Mouse (Mus musculus) cerebellum, adult 11 months (tissue): ENCODE data around the gene Morf4l2.
"Not testable (repeated sequence)": the region's sequence is repeated elsewhere in the genome, so short reads cannot be mapped to it uniquely, and the experiment has no call there.

Experiments used
- DNase-seq: peaks from one replicate; pipeline ENCODE4 v3.0.0; 2022

Gene Morf4l2

GRCm38 (mm10) chrX:136743459-136743858, at the start of gene Morf4l2:
Gene Morf4l2 (minus strand): TSS chrX:136743690.
- DNase-seq: peak; percentile 11

GRCm38 (mm10) chrX:136789446-136789845, 46.0 kb upstream of the Morf4l2 start:
- no peak for DNase-seq

DNA sequence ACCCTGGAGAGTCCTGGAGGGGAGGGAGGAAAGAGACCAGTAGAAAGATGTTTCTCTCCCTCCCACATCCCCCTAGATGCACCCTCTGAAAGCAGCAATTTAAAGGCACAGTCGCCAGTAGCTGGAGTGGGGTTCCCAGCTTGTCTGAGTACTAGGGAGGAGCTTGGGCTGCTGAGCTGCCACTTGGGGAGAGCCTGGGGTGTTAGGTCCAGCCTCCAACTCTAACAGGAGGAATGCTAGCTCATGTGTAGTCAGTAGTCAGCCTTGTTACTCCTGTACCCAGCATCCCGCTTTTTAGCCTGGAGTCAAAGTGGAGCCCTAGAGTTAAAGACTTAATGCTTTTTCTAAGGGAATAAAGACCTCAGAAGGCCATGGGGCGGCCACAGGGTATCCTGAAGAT, 36.6 kb upstream of the Morf4l2 start, which contains the start of gene Glra4:
Gene Glra4 (minus strand): TSS at position 101 of the 400 bp plus-strand sequence.
- no peak for DNase-seq

DNA sequence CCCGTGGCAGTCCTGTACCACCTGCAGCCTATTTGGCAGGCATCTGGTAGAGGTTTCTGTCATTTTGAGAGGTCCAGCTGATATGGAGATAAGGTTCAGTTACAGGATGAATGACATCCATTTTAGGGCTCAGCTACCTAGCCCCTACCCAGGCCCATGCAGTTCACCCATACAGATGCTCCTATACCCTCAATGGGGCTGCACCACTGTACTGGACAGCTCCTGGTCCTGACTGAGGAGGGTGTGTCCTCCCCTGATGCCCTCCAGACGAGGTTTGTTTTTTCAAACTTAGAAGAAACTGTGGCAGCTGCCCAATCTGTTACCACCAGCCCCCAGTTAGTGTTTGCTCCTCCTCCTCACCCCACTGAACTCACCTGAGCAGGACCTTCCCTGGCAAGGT, 35.8 kb upstream of the Morf4l2 start:
- no peak for DNase-seq

DNA sequence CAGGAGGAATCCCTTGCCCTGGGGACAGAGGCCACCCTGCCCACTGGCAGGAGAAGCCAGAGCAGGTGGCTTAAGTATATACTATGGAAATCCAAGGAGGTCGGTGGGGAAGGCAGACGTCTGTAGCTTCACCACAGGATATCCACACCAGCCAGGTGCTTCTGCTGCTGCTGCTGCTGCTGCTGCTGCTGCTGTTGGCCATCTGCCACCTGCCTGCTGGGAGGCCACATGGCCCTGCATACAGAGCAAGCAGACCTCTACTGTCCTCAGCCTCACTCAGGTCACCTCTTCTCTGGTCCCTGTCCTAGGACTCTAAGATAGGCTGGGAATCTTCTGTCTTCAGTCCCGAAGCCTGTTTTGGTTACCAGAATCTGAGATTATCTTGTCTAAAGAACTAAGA, 34.6 kb upstream of the Morf4l2 start:
- DNase-seq: no peak

- DNase-seq: peak; percentile 8
These were observed 29.5 kb upstream of the Morf4l2 start for GRCm38 (mm10) chrX:136773035-136773434.

GRCm38 (mm10) chrX:136761103-136762074, 17.9 kb upstream of the Morf4l2 start:
- DNase-seq: no peak

DNA sequence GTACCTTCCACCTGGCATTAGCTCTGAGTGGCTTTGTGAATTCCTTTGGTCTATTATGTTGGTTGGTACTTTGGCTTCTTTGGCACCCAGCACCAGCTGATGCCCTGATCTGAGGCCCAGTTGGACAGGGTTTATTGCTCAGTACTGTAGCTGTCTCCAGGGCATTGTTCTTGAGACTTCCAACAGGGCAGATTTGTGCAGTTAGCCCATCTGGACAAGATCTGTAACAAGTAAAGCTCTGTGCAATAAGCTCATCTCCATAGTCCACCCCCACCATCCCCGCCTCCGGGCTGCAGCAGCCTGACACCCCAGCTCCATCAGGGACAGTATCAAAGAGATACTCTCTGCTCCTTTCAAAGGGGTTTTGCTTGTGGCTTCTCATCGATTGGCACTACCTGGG, 12.0 kb upstream of the Morf4l2 start:
- DNase-seq: no peak

DNA sequence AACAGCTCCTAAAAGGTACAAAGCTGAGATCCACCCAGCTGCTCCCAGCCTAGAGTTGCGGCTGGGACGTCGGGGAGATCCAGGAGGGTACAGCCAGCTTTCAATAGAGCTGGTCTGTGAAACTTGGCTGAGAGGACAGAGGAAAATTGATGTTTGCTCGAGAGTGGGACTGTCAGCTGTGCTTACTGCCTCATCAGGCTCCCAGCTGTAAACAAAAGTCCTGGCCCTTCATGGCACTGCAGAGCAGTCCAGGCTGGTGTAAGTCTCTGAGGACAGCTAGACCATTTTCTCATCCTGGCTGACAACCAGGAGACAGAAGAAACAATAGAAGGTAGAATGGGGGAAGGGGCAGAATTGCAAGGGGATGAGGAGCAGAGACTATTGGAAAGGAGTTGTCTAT, 5.8 kb upstream of the Morf4l2 start:
- no peak for DNase-seq

GRCm38 (mm10) chrX:136744663-136745062, 1.2 kb upstream of the Morf4l2 start:
- no peak for DNase-seq

DNA sequence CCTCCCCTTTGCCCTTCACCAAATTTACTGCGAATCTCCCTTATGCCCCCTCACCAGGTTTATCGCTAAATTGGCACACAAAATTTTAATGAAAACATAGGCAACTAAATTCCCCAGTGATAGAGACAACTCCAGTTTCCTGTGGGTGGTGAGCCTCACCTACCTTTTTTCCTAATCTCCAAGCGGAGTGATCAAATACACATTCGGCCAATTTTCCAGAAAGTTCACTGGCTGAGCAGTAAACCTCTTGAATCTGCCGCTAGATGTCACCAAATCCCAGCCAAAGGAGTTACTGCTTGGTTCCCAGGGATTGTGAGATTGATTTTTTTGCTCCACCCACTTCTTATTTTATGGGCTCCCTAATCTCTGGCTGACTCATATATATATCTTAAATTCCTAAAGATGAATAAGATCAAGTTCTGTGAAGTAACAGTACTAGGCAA, 808 bp downstream of the Morf4l2 start:
- DNase-seq: peak; percentile 38

DNA sequence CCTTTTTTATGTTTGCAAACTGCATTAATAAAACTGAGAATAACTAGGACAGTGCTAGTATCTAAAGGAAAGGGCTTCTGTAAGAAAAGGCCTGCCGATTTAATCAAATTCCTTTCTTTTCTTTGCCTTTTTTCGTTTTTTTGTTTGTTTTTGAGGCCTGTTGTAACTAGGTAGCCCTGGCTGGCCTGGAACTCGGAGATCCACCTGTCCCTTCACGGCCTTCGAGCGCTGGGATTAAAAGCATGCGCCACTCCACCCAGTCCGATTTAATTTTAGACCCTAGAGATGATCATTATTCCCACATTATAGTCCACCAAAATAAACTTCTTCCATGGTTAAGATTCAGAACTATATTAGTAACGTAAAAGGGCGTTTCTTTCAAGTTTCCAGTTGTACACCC, 1.2 kb downstream of the Morf4l2 start:
- DNase-seq: peak; percentile 12

GRCm38 (mm10) chrX:136741651-136742201, 1.8 kb downstream of the Morf4l2 start:
- peak; percentile 72 for DNase-seq

DNA sequence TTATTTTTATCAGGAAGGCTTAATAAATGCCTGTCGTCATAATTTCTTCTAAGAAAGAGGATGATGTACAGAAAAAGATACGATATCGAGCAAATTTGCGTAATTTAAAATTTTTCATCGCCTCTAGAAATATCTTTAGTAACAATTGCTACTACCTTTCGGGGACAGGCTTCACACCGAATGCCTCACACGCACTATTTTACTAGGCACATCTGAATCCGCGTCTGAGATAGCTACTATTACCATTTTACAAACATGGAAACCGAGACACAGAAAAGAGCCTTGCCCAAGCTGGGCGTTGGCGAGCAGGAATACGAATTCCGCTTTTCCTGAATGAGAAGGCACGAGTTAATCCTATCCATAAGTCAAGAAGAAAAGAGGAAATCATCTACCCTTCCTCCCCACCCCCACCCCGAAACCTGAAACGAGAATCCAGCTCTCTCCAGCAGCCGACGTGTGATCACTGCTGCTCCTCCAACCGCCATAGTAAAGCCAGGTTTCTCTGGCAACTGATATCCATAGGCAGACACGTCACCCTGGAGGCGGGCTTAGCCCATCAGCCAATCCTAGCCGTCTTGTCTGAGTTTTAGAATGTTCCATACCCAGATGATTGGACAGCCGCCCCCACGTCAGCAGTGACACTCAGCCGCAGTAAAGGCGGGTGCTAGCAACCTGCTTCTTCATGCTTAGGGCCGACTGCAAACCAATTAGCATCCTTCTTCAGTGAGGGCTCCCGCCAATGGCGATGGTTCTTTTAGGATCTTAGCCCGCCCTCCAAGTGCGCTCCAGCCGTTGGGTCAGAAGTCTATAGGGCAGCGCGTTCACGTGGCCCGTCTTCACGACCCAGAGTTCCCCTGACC, 2.5 kb downstream of the Morf4l2 start:
- peak; percentile 91 for DNase-seq

DNA sequence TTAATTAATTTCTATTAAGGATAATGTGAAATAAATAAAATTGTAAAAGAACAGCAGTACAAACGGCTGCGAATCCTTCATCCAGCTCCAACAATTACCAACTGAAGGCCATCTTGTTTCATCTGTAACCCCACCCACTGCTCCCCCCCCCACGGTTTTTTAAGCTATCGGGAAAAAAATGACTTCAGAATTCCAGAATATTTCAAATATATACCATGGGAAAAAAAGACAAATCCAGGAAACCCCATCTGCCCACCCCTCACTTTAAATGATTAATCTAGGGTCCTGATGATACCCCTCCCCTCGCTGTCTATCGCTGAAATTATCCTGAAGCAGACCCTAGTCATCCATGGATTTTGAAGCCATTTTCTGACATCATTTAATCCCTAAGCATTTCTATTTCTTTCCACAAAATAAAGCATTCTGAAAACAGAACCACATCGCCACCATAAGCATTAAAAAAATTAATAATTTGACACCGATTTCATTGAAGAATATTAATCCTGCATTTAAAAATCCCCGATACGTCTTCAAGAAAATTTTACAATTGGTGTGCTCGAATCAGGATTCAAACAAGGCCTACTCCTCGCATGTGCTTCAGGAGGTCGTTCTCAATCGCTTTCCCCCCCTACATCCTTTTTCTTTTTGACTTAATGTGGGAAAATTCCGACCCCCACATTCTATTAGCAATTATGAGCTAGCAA, 3.3 kb downstream of the Morf4l2 start:
- no peak for DNase-seq

DNA sequence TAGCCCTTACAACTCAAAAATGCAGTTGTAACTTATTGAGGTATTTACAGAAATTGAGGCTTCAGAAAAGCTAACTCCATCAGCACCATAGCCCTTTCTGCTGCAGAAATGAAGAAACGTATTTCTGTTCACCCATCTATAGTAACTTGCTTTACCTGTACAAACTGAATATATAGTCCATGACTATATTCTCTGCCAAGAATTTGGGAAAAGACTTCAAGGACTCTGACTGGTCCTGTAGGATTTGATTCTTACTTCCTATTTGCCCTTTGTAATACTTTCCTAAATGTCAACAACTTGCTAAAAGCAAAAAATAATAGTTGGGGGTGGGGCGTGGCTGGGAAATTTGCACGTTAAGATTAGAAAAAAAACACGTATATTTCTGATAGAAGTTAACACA, 11.5 kb downstream of the Morf4l2 start:
- DNase-seq: no peak

DNA sequence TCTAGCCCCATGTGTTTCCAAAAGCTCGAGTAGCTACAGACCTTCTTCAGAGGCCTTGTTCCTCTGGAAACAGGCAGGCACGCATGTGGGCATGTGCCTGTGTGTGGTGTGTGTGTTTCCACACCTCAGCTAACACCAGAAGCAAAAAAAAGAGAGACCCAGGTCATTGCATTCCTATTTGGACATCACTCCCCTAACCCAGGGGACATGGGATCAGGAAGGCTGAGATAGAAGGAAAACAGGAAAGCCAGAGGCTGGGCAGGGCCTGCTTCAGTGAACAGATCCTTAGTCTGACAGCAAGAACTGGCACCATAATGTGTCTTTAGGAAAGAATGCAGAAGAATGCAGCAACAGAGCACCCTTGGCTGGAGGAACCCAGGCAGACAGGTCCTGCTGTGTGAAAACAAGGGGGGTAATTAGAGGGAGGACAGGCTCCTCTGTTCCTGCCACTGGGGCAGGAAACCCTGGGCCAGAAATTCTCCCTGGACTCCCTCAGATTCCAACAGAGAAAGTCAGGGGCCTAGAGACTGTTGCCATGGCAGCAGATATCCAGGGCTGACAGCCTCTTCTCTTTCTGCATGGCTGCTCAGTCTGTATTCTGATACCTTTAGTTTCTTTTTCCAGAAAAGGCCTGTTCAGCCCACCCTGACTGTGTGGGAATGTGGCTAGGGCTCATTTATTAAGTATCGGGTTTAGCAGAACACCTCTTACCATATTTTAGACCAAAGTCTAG, 28.6 kb downstream of the Morf4l2 start:
- DNase-seq: not testable (repeated sequence)

GRCm38 (mm10) chrX:136708782-136709181, 34.7 kb downstream of the Morf4l2 start:
- peak; percentile 2 for DNase-seq

GRCm38 (mm10) chrX:136708168-136708681, 35.3 kb downstream of the Morf4l2 start:
- DNase-seq: peak; percentile 27

- peak; percentile 59 for DNase-seq
These were observed 35.9 kb downstream of the Morf4l2 start, which contains the start of gene Tceal1 for GRCm38 (mm10) chrX:136707446-136708167. Gene Tceal1 (plus strand): TSS chrX:136707982.

DNA sequence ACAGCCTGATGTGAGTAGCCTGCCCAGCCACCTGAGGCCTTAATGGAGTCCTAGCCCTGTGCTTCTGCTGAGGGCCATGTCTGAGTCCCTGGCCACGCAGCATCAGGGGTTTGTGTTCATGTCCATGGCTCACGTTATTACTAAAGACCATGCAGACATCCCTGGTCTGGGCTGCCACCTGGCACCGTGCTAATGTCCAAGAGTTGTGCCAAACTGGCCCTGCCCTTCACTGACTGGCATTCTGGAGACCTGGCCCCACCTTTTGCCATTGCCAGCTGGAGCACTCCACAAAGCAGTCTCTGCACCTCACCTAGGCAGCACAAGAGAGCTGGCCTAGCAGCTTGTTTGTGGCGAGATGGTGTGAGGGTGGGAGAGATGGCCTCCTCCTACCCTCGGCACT, 50.3 kb downstream of the Morf4l2 start:
- DNase-seq: no peak
